Mouse (Mus musculus) 416B (cell line): ENCODE measurements around the gene Vmn2r72.

ENCODE experiments used
- DNase-seq: peaks from one replicate; pipeline ENCODE4 v3.0.0; 2011; ENCODE audit warnings: low read depth

Vmn2r72 gene

DNA sequence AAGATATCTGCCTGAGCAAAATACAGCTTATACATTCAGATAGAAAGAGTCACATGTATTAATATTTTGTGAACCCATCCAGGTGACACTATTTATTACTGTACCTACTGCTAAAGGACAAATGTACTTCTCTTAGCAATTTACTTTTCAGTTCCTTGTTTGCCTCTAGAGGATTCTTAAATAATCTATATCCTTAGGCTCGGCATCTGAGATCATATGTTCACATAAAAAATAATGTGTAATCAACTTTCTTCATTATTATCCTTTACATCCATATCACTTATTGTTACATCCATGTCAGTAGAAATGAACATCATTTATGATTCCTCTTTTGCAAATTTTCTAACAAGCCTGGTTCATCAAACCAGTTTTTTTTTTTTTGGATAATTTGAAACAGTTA is at the start of gene Vmn2r72:
Gene Vmn2r72, minus strand, starts transcription at position 101 of the 400 bp plus-strand sequence.
- no peak for DNase-seq
